Mouse (Mus musculus): ENCODE results near the gene Rbpms2. TPM values are rescaled to one million over a fixed set of nuclear protein-coding genes. Genes with fewer than 3 reads are reported as not detected.
A peak's percentile ranks its signal among the peaks of the same experiment; 100 is the strongest.
"Not testable (repeated sequence)": the region's sequence is repeated elsewhere in the genome, so short reads cannot be mapped to it uniquely, and the experiment has no call there.

The Rbpms2 gene
- polyA plus RNA-seq, 1 experiment, result 81.8 TPM

DNA sequence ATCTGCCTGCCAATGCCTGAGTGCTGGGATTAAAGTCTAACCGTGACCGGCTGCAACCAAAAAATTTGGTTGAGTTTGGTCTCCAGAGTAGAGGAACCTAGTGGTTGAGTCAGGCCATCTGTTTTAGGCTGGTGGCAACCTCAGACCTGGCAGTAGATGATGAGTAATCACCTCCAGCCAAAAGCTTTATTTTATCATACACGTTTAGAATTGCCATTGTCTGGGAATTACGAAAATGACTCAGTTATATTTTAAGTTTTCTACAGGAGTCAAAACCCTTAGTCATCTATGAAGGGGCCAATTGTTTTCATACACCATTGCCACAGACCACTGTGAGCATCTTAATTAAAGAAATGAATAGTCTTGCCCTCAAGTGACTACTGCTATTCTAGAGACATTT lies 7.5 kb downstream of the Rbpms2 start:
- H3K27ac ChIP-seq (replicated peaks; ENCODE audit: low read depth, low read length), result no peak overlapping the region
- 0 out of 2 replicates have a peak, but pooled peaks cover 7% of the 10 kb centered on the region for H3K4me1 ChIP-seq (ENCODE audit: control insufficient read depth, insufficient read depth, insufficient read length, low read length)
- no peak overlapping the region for H3K4me3 ChIP-seq (ENCODE audit: insufficient read depth, low read depth, low read length)

DNA sequence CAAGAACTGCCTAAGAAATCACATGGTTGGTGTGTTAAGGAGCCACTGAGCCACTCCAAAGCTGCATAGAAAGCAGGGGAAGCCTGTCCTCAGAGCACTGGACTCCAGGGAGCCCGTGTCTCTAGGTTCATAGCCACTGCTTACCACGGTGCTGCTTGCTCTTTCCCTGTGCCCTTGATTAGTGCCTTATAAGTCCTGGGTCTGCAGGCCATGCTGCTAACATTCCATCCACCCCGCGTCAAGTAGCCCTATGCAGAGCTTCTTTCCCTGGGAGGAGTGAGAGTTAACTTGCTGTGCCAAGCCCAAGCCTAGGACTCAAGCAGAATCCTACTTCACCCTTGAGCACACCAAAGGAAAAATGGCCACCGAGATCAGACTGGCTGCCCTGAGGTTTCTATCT lies 9.6 kb downstream of the Rbpms2 start:
- Histone ChIP-seq H3K27ac (replicated peaks; ENCODE audit: low read depth, low read length) (peak overlapping the region; percentile 4; the same call in 1 of the 2 replicates), H3K4me1 (ENCODE audit: control insufficient read depth, insufficient read depth, insufficient read length, low read length) (0 out of 2 replicates have a peak, but pooled peaks cover 5% of the 10 kb centered on the region), H3K4me3 (ENCODE audit: insufficient read depth, low read depth, low read length) (no peak overlapping the region)

DNA sequence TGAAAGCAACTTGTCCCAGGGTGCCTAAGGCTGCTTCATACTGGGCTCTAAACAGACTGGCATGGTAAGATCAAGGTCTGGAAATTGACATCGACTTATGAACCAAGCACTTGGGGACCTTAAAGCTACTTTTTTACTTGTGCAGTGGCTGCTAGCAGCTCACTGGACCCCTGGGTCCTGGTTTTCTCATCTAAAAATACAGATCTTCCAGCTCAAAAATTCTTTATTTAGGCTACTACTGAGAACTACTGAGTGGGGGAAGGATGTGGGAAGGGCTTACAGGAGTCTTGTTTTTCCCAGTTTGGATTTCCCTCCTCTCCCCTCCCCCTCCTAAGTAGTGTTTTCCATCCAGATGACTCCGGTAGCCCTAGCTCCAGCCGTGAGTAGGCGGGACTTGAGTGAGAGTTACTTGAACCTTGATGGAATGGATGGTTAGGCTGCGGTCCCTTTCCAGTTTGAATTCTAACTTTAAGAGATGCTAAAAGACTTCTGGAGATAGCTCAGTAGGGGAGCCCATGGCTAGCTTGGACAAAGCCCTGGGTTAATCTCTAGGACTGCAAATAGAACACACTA lies 11.5 kb downstream of the Rbpms2 start:
- peaks cover 15% of the 10 kb centered on the region for H3K4me1 ChIP-seq (ENCODE audit: control insufficient read depth, insufficient read depth, insufficient read length, low read length)
- 0 out of 2 replicates have a peak overlapping the region, but pooled peaks have one; percentile 11 for H3K27ac ChIP-seq (replicated peaks; ENCODE audit: low read depth, low read length)

DNA sequence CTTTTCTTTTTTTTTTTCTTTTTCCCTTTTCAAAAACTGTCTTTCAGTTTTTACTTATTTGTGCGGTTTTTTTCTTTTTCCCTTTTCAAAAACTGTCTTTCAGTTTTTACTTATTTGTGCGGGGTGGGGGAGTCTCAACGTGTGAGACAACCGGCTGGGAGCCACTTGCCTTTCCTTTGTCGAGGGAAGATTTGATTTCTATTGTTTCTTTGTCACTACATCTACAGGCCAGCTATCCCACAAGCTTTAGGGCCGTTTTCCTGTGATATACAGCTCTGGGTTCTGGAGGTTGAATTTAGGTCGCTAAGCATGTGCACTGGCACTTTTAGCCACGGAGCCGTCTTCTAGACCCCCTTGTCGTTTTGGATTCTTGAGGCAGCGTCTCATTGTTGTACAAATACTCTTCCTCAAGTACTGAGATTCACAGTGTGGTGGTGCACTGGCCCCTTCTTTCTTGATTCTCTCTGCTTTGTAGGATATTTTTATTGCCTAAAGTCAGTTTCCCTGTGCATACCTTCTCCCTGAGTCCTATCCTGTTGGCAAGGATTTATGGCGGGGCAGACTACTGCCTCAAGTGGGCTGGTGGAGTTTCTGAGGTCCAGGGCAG lies 12.1 kb downstream of the Rbpms2 start:
- Histone ChIP-seq H3K4me1 (ENCODE audit: control insufficient read depth, insufficient read depth, insufficient read length, low read length) (peaks cover 15% of the 10 kb centered on the region), H3K27ac (replicated peaks; ENCODE audit: low read depth, low read length) (no peak overlapping the region), H3K4me3 (ENCODE audit: insufficient read depth, low read depth, low read length) (no peak overlapping the region)

More for the DNA sequence above, 11.5 kb downstream of the Rbpms2 start:
- H3K4me3 ChIP-seq (ENCODE audit: insufficient read depth, low read depth, low read length), result no peak overlapping the region

DNA sequence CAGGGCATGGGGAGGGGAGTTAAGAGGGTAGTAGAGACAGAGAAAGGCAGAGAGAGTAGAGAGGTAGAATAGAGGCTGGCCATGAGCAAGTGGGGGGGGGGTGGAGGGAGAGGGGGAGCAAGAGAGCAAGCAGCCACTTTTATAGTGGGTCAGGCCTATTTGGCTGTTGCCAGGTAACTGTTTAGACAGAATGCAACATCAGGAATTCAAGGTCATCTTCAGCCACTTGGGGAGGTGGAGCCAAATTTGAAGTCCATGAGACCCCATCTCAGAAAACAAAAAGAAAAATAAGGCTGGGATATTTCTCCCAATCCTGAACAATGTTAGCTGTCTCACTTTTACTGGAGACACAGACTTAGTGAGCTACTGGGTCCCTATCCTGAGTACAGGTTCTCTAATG lies 13.1 kb downstream of the Rbpms2 start:
- Histone ChIP-seq H3K27ac (replicated peaks; ENCODE audit: low read depth, low read length) (no peak overlapping the region), H3K4me1 (ENCODE audit: control insufficient read depth, insufficient read depth, insufficient read length, low read length) (peaks cover 15% of the 10 kb centered on the region), H3K4me3 (ENCODE audit: insufficient read depth, low read depth, low read length) (no peak overlapping the region)

DNA sequence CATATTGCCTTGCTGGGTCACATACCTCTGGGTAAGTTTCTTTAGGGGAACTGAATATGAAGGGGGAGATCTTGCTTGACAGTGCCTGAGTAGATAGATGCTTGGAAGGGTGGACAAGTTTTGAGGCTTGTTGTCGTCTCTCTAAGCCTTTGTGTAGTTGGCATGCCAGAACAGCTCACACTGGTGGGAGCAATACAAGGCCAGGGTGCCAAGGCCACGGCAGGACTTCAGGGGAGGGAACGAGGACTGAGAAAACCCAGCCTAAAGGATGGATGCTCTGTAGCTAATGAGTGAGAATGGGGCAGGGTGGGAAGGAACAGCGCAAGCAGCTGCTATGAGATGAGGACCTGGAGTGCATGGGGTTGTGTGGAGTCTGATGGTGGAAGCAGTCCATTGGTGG lies 15.5 kb downstream of the Rbpms2 start:
- Histone ChIP-seq H3K4me3 (ENCODE audit: insufficient read depth, low read depth, low read length) (no peak overlapping the region), H3K27ac (replicated peaks; ENCODE audit: low read depth, low read length) (no peak overlapping the region), H3K4me1 (ENCODE audit: control insufficient read depth, insufficient read depth, insufficient read length, low read length) (peaks cover 15% of the 10 kb centered on the region)

DNA sequence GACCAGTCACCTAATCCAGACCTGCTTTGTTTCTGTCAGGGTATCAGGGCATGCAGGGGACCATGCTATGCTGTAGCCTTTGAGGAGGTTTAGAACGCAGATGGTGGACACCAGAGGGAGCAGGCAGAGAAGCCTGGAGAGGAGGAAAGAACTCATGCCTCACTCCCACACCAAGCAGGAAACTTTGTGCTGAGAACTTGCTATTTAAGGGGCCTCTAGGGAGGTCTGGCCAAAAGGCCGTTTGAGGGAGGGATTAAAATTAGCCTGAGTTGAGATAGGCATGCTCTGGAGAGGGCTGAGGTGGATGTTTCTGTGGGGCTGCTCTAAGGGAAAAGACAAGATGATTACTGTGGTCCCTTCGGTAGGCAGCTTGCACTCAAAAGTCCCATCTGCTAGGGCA lies 16.5 kb downstream of the Rbpms2 start:
- Histone ChIP-seq H3K4me3 (ENCODE audit: insufficient read depth, low read depth, low read length) (no peak overlapping the region), H3K4me1 (ENCODE audit: control insufficient read depth, insufficient read depth, insufficient read length, low read length) (peaks cover 15% of the 10 kb centered on the region), H3K27ac (replicated peaks; ENCODE audit: low read depth, low read length) (no peak overlapping the region; the same call in 1 of the 2 replicates)

DNA sequence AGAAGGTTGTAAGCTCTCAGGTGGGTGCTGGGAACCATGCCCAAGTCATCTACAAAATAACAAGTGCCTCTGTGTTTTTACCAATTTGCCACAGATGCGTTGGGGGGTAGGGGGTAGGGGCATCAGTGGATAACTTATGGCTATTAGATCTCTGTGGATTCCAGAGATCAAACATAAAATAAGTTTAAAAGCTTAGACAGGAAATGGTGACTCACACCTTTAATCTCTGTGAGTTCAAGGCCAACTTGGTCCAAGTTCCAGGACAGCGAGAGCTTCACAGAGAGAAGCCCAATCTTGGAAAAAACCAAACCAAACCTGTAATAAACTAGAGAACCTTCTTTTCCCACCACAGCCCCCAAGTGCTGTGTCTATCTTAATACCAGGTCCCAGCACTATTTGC lies 17.3 kb downstream of the Rbpms2 start:
- H3K4me3 ChIP-seq (ENCODE audit: insufficient read depth, low read depth, low read length), result no peak overlapping the region
- no peak overlapping the region for H3K27ac ChIP-seq (replicated peaks; ENCODE audit: low read depth, low read length)
- peaks cover 12% of the 10 kb centered on the region for H3K4me1 ChIP-seq (ENCODE audit: control insufficient read depth, insufficient read depth, insufficient read length, low read length)

DNA sequence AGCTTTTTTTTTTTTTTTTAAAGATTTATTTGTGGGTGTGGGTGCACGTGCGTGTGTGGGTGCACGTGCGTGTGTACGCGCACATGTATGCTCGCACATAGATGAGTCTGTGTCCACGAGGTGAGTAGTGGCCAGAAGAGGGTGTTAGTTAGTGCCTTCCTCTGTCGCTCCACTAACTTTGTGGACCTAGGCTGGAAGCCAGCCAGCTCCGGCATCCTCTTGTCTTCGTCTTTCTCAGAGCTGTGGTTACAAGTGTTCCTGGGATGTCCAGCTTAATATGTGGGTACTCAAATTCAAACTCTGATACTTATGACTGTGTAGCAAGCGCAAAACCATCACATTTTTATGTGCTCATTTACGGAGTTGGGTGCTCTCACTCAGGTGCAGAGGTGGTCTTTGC lies 19.3 kb downstream of the Rbpms2 start:
- Histone ChIP-seq H3K27ac (replicated peaks; ENCODE audit: low read depth, low read length) (no peak overlapping the region), H3K4me3 (ENCODE audit: insufficient read depth, low read depth, low read length) (no peak overlapping the region), H3K4me1 (ENCODE audit: control insufficient read depth, insufficient read depth, insufficient read length, low read length) (peaks cover 11% of the 10 kb centered on the region)

DNA sequence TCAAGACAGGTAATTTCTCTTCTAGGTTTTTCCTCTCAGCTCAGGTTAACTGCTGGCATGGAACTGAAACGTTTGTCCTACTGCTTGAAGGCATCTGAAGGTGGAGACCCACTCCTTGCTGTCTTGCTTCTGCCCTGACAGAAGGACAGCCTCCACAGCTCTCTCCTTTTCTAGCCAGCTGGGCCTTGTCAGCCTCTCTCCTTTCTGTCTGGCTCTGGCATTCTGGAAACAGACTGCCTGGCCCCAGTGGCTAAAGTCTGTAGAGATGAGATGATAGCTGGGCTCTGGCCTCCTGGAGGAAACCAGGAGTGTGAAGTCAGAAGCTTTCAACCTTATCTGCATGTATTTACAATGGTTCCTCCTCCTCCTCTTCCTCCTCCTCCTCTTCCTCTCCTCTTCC lies 20.5 kb downstream of the Rbpms2 start:
- H3K27ac ChIP-seq (replicated peaks; ENCODE audit: low read depth, low read length), result no peak overlapping the region
- peaks cover 6% of the 10 kb centered on the region; the same call in 1 of the 2 replicates for H3K4me1 ChIP-seq (ENCODE audit: control insufficient read depth, insufficient read depth, insufficient read length, low read length)
- no peak overlapping the region for H3K4me3 ChIP-seq (ENCODE audit: insufficient read depth, low read depth, low read length)

DNA sequence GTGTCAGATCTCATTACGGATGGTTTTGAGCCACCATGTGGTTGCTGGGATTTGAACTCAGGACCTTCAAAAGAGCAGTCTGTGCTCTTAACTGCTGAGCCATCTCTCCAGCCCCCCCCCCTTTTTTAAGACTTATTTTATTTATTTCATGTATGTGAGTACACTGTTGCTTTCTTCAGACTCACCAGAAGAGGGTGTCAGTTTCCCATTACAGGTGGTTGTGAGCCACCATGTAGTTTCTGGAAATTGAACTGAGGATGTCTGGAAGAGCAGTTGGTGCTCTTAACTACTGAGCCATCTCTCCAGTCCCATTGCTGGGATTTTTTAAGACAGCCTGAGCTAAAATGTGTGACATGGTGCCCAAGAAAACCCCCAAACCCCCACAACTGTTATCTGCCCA lies 22.5 kb downstream of the Rbpms2 start:
- H3K4me3 ChIP-seq (ENCODE audit: insufficient read depth, low read depth, low read length); H3K4me1 ChIP-seq (ENCODE audit: control insufficient read depth, insufficient read depth, insufficient read length, low read length); H3K27ac ChIP-seq (replicated peaks; ENCODE audit: low read depth, low read length): not testable (repeated sequence)

DNA sequence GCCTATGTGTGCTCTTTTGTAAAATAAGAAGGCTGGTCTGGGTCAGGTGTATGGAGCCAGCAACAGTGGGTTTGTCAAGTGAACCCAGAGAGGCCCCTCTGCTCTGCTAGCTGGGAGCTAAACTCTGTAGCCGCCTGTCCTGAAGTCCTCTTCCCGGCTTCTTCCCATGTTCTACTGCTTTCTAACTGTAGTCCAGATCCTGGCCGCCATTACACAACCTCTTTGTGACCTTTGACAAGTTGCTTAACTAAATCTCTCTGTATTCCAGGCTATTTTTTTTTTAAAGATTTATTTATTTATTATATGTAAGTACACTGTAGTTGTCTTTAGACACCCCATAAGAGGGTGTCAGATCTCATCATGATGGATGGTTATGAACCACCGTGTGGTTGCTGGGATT lies 24.3 kb downstream of the Rbpms2 start:
- peak overlapping the region; percentile 32; the same call in 1 of the 2 replicates for H3K27ac ChIP-seq (replicated peaks; ENCODE audit: low read depth, low read length)
- no peak overlapping the region for H3K4me3 ChIP-seq (ENCODE audit: insufficient read depth, low read depth, low read length)
- H3K4me1 ChIP-seq (ENCODE audit: control insufficient read depth, insufficient read depth, insufficient read length, low read length), result peaks cover 6% of the 10 kb centered on the region; the same call in 1 of the 2 replicates

DNA sequence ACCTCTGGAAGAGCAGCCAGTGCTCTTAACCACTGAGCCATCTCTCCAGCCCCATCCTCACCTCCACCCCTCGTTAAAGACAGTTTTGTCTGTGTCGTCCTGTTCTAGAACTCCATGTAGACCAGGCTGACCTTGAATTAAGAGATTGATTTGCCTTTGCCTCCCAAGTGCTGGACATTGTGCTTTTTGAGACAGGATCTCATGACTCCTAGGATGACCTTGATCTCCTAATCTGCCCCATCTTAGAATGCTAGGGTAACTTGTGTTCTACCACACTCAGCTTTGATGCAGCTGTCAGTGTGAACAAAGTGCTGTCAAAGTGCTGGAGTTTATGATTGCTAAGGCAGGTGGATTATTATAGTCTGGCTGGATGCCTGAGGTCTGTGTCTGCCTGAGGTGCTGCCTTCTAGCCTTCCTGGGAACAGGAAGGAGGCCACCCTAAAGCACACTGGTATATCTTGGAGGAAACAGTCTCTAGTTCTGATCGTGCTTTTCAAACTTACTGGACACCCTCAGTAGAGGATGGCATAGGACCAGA lies 25.3 kb downstream of the Rbpms2 start:
- Histone ChIP-seq H3K4me1 (ENCODE audit: control insufficient read depth, insufficient read depth, insufficient read length, low read length) (peaks cover 6% of the 10 kb centered on the region; the same call in 1 of the 2 replicates), H3K27ac (replicated peaks; ENCODE audit: low read depth, low read length) (0 out of 2 replicates have a peak overlapping the region, but pooled peaks have one; percentile 4), H3K4me3 (ENCODE audit: insufficient read depth, low read depth, low read length) (no peak overlapping the region)

DNA sequence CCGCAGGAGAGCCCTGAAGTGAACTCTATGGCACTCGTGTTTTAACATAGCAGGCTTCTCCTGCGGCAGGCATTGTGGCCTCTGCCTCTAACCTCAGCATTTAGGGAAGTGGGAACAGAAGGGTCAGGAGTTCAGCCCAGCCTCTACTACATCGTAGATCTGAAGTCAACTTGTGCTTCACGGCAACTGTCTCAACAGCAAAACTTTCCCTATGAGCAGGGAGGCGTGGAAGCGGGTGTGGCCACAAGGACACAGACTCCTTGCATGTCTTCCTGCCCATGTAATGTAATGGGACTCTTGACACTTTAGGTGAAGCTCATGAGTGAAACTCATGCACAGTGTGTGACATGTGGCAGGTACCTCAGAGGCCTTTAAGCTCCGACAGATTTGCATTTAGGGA lies 26.1 kb downstream of the Rbpms2 start:
- H3K4me1 ChIP-seq (ENCODE audit: control insufficient read depth, insufficient read depth, insufficient read length, low read length), result peaks cover 6% of the 10 kb centered on the region; the same call in 1 of the 2 replicates
- H3K4me3 ChIP-seq (ENCODE audit: insufficient read depth, low read depth, low read length), result no peak overlapping the region
- H3K27ac ChIP-seq (replicated peaks; ENCODE audit: low read depth, low read length), result no peak overlapping the region

DNA sequence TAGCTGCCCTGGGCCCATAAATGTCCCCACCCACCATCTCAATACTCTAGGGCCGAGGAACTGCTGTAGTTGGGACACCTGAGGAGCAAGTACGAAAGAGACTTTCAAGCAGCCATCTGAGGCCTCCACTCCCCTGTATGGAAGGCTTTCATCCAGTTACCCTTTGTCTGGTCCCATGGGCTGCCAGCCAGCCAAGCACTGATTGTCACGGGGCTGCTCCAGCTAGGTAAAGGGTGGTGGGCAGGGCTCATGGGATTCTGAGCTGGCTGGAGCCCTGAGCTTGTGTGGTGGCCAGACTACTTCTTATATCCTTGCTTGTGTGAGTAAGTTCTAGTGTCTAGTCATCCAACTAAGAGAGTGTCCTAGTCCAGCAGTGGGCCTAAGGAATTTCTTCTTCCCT lies 27.8 kb downstream of the Rbpms2 start:
- Histone ChIP-seq H3K4me1 (ENCODE audit: control insufficient read depth, insufficient read depth, insufficient read length, low read length) (peaks cover 6% of the 10 kb centered on the region; the same call in 1 of the 2 replicates), H3K4me3 (ENCODE audit: insufficient read depth, low read depth, low read length) (no peak overlapping the region), H3K27ac (replicated peaks; ENCODE audit: low read depth, low read length) (peak overlapping the region; percentile 32; the same call in 1 of the 2 replicates)

DNA sequence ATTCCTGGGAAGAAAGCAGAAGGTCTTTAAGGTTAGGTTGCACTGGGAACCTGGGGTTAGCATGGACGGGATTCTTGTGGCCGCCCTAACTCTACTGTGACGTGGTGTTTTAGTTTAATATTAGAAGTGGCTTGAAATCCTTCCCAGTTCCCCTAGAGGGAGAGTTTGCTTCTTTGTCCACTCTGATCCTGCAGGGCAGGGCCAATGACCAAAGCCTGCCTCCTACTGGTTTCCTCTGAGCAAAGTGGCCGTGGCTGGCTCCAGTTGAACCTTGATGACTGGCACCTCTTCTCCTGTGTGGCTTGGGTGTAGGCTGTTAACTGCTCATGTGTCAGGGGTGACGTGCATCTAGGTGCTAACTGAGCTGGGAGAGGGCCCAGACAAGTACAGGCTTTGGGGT lies 31.6 kb downstream of the Rbpms2 start:
- H3K4me3 ChIP-seq (ENCODE audit: insufficient read depth, low read depth, low read length), result no peak overlapping the region
- no peak overlapping the region for H3K27ac ChIP-seq (replicated peaks; ENCODE audit: low read depth, low read length)
- H3K4me1 ChIP-seq (ENCODE audit: control insufficient read depth, insufficient read depth, insufficient read length, low read length), result no peaks in the 10 kb centered on the region; the same call in 1 of the 2 replicates

Data from brown adipose tissue, adult 24 weeks (tissue).